Mouse (Mus musculus) layer of hippocampus, adult 9-10 months (tissue): ENCODE data around the gene Grn.

Source experiments
- DNase-seq: peaks from one replicate; pipeline ENCODE4 v3.0.0; 2022; ENCODE audit warnings: low spot score

Grn gene

DNA sequence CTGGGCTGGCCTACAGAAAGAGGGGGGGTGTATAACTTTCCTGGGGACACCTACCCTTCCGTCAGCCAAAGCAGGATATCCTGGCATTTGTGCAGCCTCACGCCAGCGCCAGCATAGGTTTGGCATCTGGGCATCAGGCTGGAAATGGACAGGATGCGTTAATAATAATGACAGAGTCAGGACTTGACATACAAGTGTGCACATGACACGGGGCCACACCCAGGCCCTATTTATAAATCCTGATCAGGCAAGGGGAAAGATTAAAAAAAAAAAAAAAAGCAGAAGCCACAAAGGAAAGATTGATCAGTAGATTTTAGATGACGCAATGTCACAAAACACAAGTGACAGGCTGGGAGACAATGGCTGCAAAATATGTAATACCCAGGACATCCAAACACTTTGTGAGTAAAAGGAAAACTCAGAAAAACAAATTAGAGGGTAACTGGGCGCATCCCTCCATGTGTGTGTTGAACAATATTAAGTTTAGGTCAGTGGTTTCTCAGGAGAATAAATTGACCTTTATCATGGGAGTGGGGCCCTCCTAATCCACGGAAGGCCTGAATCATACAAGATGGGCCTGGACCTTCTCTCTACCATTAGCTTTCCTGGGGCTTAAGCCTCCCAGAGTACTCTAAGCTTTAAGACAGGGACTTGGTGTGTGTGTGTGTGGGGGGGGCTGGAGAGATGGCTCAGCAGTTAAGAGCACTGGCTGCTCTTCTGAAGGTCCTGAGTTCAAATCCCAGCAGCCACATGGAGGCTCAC is 4.4 kb upstream of the Grn start:
- DNase-seq = no peak

GRCm38 (mm10) chr11:102428981-102429540 is 1.1 kb upstream of the Grn start:
- no peak for DNase-seq

DNA sequence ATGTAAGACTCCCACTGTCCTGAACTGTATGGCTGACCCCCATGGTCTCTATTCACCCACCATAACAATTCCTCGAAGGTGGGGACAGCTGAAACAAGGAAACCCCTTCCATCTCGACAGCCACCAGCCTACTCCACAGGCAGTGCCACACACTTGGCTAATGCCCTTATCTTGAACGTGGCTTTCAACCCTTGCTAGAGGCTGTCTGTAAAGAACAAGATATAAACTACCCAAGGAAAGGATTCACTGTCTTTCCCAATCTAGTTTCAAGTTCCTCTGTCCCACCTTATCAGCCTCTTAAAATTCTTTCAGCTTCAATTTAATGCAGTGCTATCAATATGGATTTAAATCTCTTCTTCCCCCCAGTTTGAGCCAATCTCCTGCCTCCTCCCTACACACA is 564 bp upstream of the Grn start:
- DNase-seq = no peak

- DNase-seq = no peak
These were observed 1.0 kb downstream of the Grn start for GRCm38 (mm10) chr11:102431018-102431645.

GRCm38 (mm10) chr11:102431728-102432114 is 1.6 kb downstream of the Grn start:
- no peak for DNase-seq

- no peak for DNase-seq
These were observed 2.2 kb downstream of the Grn start for GRCm38 (mm10) chr11:102432115-102432843.

- no peak for DNase-seq
These were observed 2.8 kb downstream of the Grn start for GRCm38 (mm10) chr11:102432896-102433295.

DNA sequence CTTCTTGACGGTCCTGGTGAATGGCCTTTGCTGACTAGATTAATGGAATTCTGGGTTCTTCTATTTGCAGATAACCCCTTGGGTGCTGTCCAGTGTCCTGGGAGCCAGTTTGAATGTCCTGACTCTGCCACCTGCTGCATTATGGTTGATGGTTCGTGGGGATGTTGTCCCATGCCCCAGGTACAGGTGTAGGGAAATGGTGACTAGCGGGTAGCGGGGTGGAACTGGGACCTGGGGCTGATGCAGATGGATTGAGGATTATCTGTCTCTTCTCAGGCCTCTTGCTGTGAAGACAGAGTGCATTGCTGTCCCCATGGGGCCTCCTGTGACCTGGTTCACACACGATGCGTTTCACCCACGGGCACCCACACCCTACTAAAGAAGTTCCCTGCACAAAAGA is 3.8 kb downstream of the Grn start:
- no peak for DNase-seq

DNA sequence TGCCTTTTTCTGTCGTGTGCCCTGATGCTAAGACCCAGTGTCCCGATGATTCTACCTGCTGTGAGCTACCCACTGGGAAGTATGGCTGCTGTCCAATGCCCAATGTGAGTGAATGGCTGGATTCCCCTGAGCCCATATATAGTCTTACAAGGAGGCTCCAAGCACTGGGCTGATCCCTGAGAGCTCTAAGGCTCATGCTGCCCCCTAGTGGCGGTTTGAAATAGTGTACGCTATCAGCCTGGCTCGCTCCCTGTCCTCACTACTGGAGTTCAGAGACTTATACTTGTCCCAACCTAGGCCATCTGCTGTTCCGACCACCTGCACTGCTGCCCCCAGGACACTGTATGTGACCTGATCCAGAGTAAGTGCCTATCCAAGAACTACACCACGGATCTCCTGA is 4.3 kb downstream of the Grn start:
- peak; percentile 90 for DNase-seq

DNA sequence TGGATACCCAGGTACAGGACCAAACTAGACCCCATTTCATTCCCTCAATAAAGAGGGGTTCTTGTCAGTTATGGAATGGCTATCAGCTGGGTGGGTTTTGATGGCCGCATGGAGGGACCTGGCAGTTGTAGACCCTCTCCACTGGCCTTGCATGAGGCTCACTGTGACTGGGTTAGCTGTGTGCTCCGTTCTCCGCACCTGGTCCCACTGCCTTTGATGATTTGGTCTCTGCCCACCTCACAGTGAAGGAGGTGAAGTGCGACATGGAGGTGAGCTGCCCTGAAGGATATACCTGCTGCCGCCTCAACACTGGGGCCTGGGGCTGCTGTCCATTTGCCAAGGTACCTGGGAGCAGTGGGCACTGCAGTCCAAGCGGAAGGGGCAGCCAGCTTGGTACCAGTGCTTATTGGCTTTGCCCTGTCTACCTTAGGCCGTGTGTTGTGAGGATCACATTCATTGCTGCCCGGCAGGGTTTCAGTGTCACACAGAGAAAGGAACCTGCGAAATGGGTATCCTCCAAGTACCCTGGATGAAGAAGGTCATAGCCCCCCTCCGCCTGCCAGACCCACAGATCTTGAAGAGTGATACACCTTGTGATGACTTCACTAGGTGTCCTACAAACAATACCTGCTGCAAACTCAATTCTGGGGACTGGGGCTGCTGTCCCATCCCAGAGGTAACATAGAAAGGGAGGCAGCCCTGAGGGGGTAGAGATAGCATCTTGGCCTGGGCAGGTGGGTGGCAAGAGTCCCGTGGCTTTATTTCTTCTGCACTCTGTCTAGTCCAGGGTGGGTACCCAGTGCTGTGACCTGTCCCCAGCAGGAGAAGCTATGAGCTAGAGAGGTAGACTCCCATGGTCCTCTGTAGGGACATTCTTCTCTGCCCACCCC is 4.9 kb downstream of the Grn start:
- DNase-seq = no peak

DNA sequence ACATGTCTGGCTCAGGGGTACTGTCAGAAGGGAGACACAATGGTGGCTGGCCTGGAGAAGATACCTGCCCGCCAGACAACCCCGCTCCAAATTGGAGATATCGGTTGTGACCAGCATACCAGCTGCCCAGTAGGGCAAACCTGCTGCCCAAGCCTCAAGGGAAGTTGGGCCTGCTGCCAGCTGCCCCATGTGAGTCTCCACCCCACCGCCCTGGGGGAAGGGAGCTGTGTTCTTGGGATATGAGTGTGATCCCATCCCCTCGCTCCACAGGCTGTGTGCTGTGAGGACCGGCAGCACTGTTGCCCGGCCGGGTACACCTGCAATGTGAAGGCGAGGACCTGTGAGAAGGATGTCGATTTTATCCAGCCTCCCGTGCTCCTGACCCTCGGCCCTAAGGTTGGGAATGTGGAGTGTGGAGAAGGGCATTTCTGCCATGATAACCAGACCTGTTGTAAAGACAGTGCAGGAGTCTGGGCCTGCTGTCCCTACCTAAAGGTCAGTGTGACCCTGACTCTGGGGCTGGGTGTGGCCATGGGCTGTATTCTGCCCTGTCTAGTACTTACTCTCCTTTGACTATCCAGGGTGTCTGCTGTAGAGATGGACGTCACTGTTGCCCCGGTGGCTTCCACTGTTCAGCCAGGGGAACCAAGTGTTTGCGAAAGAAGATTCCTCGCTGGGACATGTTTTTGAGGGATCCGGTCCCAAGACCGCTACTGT is 5.8 kb downstream of the Grn start:
- DNase-seq = no peak

DNA sequence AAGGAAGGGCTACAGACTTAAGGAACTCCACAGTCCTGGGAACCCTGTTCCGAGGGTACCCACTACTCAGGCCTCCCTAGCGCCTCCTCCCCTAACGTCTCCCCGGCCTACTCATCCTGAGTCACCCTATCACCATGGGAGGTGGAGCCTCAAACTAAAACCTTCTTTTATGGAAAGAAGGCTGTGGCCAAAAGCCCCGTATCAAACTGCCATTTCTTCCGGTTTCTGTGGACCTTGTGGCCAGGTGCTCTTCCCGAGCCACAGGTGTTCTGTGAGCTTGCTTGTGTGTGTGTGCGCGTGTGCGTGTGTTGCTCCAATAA is 6.3 kb downstream of the Grn start:
- DNase-seq = no peak

DNA sequence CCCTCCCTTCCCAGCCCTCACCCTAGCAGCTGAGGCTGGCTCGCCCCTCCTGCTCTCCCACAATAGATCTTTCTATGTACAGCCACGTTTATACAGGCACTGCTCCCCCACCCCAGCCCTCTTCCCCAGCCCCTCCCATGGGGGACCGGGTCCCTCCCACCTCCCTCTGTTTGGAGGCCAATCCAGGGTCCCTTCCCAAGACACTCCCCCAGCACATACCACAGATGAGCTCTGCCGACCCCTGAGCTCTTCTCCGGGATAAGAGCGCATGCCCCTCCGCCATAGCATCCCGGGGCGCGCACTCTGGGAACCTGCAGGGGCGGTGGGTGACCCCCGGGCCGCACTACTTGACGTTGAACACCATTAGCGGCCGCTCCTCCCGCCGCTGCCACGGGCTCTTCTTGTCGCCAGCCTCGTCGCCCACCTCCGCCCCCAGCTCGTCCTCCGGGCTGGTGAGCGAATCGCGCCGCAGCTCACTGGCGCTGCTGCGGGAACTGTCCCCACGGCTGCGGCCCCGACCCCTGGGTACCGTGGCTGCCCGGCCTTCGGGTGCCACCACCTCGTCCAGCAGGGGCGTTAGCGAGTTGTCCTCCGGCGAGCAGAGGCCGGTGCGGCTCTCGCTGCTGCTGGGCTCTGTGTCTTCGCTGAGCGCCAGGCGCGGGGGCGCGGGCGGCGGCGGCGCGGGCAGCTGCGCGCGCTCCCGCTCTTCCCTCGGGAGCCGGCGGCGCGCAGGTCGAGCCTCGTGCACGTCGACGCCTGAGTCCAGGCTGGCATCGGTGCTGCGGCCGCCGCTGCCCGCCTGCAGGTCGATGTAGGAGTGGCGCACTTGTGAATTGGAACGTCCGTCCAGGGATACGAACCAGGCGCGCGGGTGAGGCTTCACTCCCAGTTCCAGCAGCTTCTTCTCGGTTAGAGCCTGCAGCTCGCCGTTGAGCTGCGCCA is 7.3 kb downstream of the Grn start:
- no peak for DNase-seq

- no peak for DNase-seq
These were observed 8.3 kb downstream of the Grn start for GRCm38 (mm10) chr11:102438212-102439092.

- DNase-seq = no peak
These were observed 9.3 kb downstream of the Grn start for GRCm38 (mm10) chr11:102439093-102440082.

GRCm38 (mm10) chr11:102440255-102440654 is 10.1 kb downstream of the Grn start:
- no peak for DNase-seq

DNA sequence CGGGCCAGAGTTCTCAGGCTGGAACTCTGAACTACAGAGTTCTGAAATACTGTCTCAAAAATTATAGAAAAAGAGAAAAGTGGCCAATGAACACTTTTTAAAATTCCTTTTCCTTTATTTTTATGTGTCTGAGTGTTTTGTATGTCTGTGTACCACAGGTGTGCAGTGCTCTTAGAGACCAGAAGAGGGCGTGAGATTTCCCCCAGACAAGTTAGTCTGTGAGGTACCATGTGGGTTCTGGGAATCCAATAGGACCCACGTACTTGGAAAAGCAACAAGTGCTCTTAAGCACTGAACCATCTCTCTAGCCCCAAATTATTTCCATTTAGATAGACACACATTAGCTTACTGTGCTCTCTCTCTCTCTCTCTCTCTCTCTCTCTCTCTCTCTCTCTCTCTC is 11.3 kb downstream of the Grn start:
- DNase-seq = no peak

DNA sequence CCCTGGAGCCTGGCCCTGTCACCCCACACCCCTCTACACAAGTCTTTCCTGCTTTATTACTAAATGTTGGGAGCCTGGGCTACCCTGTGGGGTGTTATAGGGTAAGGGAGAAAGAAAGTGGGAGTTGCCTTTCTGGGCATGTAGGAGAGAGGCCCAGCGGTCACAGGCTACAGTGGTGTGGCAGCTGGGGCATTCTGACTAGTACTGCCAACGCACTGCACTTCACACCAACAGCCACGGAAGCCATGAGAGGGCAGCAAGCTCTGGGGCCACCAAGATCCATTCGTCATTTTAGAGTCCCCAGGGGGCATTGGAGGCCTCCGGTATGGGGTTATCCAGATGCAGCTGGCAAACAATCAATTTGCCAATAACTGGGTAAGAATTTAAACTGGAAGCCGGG is 12.0 kb downstream of the Grn start:
- DNase-seq = no peak
